Comparison of ENCODE assay signal across 9 mouse cellular contexts in genomic region chr5:139838476-139838892, GRCm38 (mm10). TPM values are rescaled to one million over a fixed set of nuclear protein-coding genes. Genes with fewer than 3 reads are reported as not detected.
A peak's percentile ranks its signal among the peaks of the same experiment; 100 is the strongest.
DNase-seq lines count a peak whose midpoint lies in the region; ATAC-seq and TF ChIP-seq lines count a peak whose summit lies in the region.
"Had no signal": no experiment of that assay in that cellular context is flagged by ENCODE, and none has a peak within 500 bp of the region (broad histone marks: within the 10 kb centered on the region; RNA-seq: fewer than 3 reads in every experiment).

No protein-coding gene starts in this region.

- no peak overlapping the region for H3K27ac ChIP-seq in forebrain, embryonic 15.5 days (replicated peaks)
- H3K27ac ChIP-seq in intestine, embryonic 16.5 days (ENCODE audit: low read length): no peak overlapping the region
- H3K27ac ChIP-seq in small intestine, adult 2 months (ENCODE audit: insufficient read depth, low read depth, low read length): no peak overlapping the region
- H3K27ac ChIP-seq: heart, embryonic 15.5 days had no signal

- H3K4me1 ChIP-seq in forebrain, embryonic 15.5 days: no peaks in the 10 kb centered on the region
- no peaks in the 10 kb centered on the region for H3K4me1 ChIP-seq in intestine, embryonic 16.5 days (ENCODE audit: control insufficient read depth, insufficient read depth, low read length)
- H3K4me1 ChIP-seq in small intestine, adult 2 months (ENCODE audit: control insufficient read depth, insufficient read depth, insufficient read length, low read length): no peaks in the 10 kb centered on the region
- H3K4me1 ChIP-seq: heart, embryonic 15.5 days had no signal

- H3K4me2 ChIP-seq in forebrain, embryonic 15.5 days (replicated peaks): no peak overlapping the region
- H3K4me2 ChIP-seq in intestine, embryonic 16.5 days (ENCODE audit: low read depth, low read length): no peak overlapping the region
- H3K4me2 ChIP-seq: heart, embryonic 15.5 days had no signal

- no peak overlapping the region for H3K9ac ChIP-seq in forebrain, embryonic 15.5 days (replicated peaks)
- H3K9ac ChIP-seq in intestine, embryonic 16.5 days (ENCODE audit: low read depth, low read length): no peak overlapping the region
- H3K9ac ChIP-seq: heart, embryonic 15.5 days had no signal

- TF ChIP-seq CTCF in small intestine, adult 2 months (IDR thresholded peaks at IDR 0.05; ENCODE audit: extremely low read depth, insufficient read length, insufficient replicate concordance, low read depth, low read length): peak; percentile 53; the same call in 1 of the 2 replicates

- no peaks in the 10 kb centered on the region for H3K9me3 ChIP-seq in forebrain, embryonic 15.5 days
- H3K9me3 ChIP-seq in intestine, embryonic 16.5 days (ENCODE audit: control insufficient read depth, low read length): no peaks in the 10 kb centered on the region
- H3K9me3 ChIP-seq: heart, embryonic 15.5 days had no signal

- H3K27me3 ChIP-seq in forebrain, embryonic 15.5 days: no peaks in the 10 kb centered on the region
- H3K27me3 ChIP-seq in intestine, embryonic 16.5 days (replicated peaks; ENCODE audit: control insufficient read depth, insufficient read depth, low read length): 0 out of 2 replicates have a peak, but pooled peaks cover 2% of the 10 kb centered on the region
- no peaks in the 10 kb centered on the region for H3K27me3 ChIP-seq in small intestine, adult 2 months (ENCODE audit: control insufficient read depth, insufficient read depth, low read length)

- no peak overlapping the region for H3K4me3 ChIP-seq in forebrain, embryonic 15.5 days
- H3K4me3 ChIP-seq in intestine, embryonic 16.5 days (ENCODE audit: low read length): no peak overlapping the region
- H3K4me3 ChIP-seq in small intestine, adult 2 months (ENCODE audit: low read depth, low read length): no peak overlapping the region
- H3K4me3 ChIP-seq: heart, embryonic 15.5 days had no signal

- H3K36me3 ChIP-seq in forebrain, embryonic 15.5 days: no peaks in the 10 kb centered on the region
- H3K36me3 ChIP-seq in intestine, embryonic 16.5 days (ENCODE audit: control insufficient read depth, insufficient read depth, low read length): no peaks in the 10 kb centered on the region
- H3K36me3 ChIP-seq in small intestine, adult 2 months (ENCODE audit: control insufficient read depth, insufficient read depth, low read length): no peaks in the 10 kb centered on the region
- H3K36me3 ChIP-seq: heart, embryonic 15.5 days had no signal

- no peak for TF ChIP-seq POLR2A in small intestine, adult 2 months (IDR thresholded peaks at IDR 0.05; ENCODE audit: low read depth, low read length)

- ATAC-seq in cerebellum, adult (ENCODE audit: insufficient number of reproducible peaks, low FRiP score, low TSS enrichment): no peak
- peak; percentile 72 for ATAC-seq in forebrain, embryonic 15.5 days (replicated peaks)
- 0 out of 2 replicates have a peak, but pooled peaks have one; percentile 21 for ATAC-seq in intestine, embryonic 16.5 days

- 11% methylated on average over 2 of the region's 2 CpGs for WGBS in forebrain, embryonic 15.5 days
- WGBS in intestine, embryonic 16.5 days: 22% methylated on average over 2 of the region's 2 CpGs
- 21% methylated on average over 2 of the region's 2 CpGs for WGBS in small intestine, adult 2 months

- peak; percentile 45 to 71 for DNase-seq in cerebellum, adult 18-20 months
- DNase-seq in A20 (ENCODE audit: low read depth, low spot score): peak; percentile 54
- DNase-seq in brain, embryonic 18.5 days (ENCODE audit: low read depth, low spot score): peak; percentile 30
- peak; percentile 84 for DNase-seq in lung, postnatal 14 days

RNA-seq across cellular contexts. Expression of gene Psmg3, which starts 11.8 kb away (rescaled TPM):
- 84.5 and 89.6 TPM in 2 replicates for polyA plus RNA-seq in forebrain, embryonic 15.5 days (2015; fragmentation: Nextera tagmentation; extraction: Ambion mirVana)
- polyA plus RNA-seq in intestine, embryonic 16.5 days (2015; fragmentation: Nextera tagmentation; extraction: Ambion mirVana): 67.6 and 80.3 TPM in 2 replicates
- polyA plus RNA-seq in small intestine, adult 2 months (2012; rRNA removed): 18.2 and 20.9 TPM in 2 replicates

RNA-seq across cellular contexts. Expression of gene Gm26938, which starts 12.3 kb away (rescaled TPM):
- not detected in 2 replicates for polyA plus RNA-seq in forebrain, embryonic 15.5 days (2015; fragmentation: Nextera tagmentation; extraction: Ambion mirVana)
- not detected in 2 replicates for polyA plus RNA-seq in intestine, embryonic 16.5 days (2015; fragmentation: Nextera tagmentation; extraction: Ambion mirVana)
- 0.28 TPM in 1 of 2 replicates, not detected in the other for polyA plus RNA-seq in small intestine, adult 2 months (2012; rRNA removed)
- polyA plus RNA-seq: heart, embryonic 15.5 days had no signal

RNA-seq across cellular contexts. Expression of gene Tmem184a, which starts 18.8 kb away (rescaled TPM):
- polyA plus RNA-seq in forebrain, embryonic 15.5 days (2015; fragmentation: Nextera tagmentation; extraction: Ambion mirVana): 0.06 and 0.08 TPM in 2 replicates
- polyA plus RNA-seq in intestine, embryonic 16.5 days (2015; fragmentation: Nextera tagmentation; extraction: Ambion mirVana): 120 and 151 TPM in 2 replicates
- polyA plus RNA-seq in small intestine, adult 2 months (2012; rRNA removed): 277 and 416 TPM in 2 replicates

RNA-seq across cellular contexts. Expression of gene Mafk, which starts 47.2 kb away (rescaled TPM):
- 18.7 and 20.6 TPM in 2 replicates for polyA plus RNA-seq in forebrain, embryonic 15.5 days (2015; fragmentation: Nextera tagmentation; extraction: Ambion mirVana)
- 25.0 and 25.2 TPM in 2 replicates for polyA plus RNA-seq in intestine, embryonic 16.5 days (2015; fragmentation: Nextera tagmentation; extraction: Ambion mirVana)
- 27.1 and 70.9 TPM in 2 replicates for polyA plus RNA-seq in small intestine, adult 2 months (2012; rRNA removed)

Comparison
In these comparisons a context has a peak if more than half of its experiments do, and no peak if none do; other contexts are left out.
1. DNase-seq: peak in every context shown above with its lines; median percentile 84 in lung, postnatal 14 days; 58 in cerebellum, adult 18-20 months; 54 in A20; 30 in brain, embryonic 18.5 days.
2. RNA of gene Tmem184a, which starts 18.8 kb away (polyA plus RNA-seq): 277 to 416 TPM in small intestine, adult 2 months and 120 to 151 TPM in intestine, embryonic 16.5 days; 0.06 to 0.08 TPM in forebrain, embryonic 15.5 days; every median in the first group is over 100 times any median in the second.